Mouse (Mus musculus): ENCODE data around the gene Mitf. TPM values are rescaled to one million over a fixed set of nuclear protein-coding genes. Genes with fewer than 3 reads are reported as not detected.

The Mitf gene
- polyA plus RNA-seq, 1 experiment from 2014 or later: 1.2 TPM

DNA sequence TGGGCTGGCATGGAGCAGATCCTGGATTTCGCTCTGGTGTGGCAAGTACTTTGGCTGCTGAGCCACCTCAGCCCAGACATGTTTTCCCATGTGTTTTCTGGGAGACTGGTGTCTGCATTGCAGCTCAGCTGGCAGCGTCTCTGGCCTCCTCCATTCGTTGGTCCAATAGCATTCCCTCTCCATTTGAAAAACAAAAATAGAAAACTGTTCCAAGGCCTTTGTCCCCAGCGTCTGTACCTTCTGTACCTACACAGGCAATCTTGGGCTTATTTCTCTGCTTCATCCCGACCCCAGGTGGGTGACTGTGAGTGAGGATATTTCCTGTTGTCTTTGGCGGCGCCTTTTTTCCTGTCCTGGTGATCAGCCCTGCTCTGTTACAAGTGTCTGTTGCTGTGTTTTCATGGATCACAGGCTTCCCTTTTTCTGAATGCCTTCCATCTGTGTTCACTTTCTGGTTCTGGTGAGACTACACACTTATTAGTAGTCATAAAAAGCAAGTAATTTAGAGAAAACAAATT lies 109.6 kb downstream of the Mitf start:
- no peak overlapping the region for H3K4me3 ChIP-seq (ENCODE audit: low read length)
- H3K27me3 ChIP-seq (replicated peaks; ENCODE audit: control insufficient read depth, insufficient read depth, low read length): no peaks in the 10 kb centered on the region
- no peak overlapping the region for H3K9ac ChIP-seq (ENCODE audit: low read depth, low read length)
- H3K4me2 ChIP-seq (ENCODE audit: low read depth, low read length): no peak overlapping the region
- no peaks in the 10 kb centered on the region for H3K36me3 ChIP-seq (ENCODE audit: control insufficient read depth, insufficient read depth, low read length)
- no peak for ATAC-seq
- H3K4me1 ChIP-seq (ENCODE audit: control insufficient read depth, insufficient read depth, low read length): no peaks in the 10 kb centered on the region
- 84% methylated on average over 7 of the region's 7 CpGs for WGBS
- H3K9me3 ChIP-seq (ENCODE audit: control insufficient read depth, low read length): no peaks in the 10 kb centered on the region
- no peak overlapping the region for H3K27ac ChIP-seq (ENCODE audit: low read length)

DNA sequence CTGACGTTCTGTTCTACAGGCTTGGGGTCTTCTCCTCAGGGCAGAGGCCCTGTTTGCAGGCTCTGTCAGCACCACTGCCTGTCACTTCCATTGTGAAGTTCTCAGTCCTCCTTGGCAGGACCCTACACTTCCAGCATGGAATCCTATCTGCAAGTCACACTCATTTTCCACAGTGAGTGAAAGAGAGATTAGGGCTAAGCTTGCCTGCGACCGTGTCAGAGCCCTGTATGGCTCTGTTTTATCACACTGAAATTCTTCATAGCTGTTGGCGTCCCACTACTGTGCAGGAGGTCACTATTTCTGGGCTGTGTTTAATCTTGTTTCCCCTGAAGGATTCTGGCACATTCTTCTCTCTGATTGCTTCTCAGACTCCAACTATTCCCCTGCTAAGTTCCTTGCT lies 111.2 kb downstream of the Mitf start:
- Histone ChIP-seq H3K27me3 (replicated peaks; ENCODE audit: control insufficient read depth, insufficient read depth, low read length) (no peaks in the 10 kb centered on the region), H3K27ac (ENCODE audit: low read length) (no peak overlapping the region), H3K36me3 (ENCODE audit: control insufficient read depth, insufficient read depth, low read length) (no peaks in the 10 kb centered on the region), H3K9me3 (ENCODE audit: control insufficient read depth, low read length) (no peaks in the 10 kb centered on the region), H3K9ac (ENCODE audit: low read depth, low read length) (no peak overlapping the region), H3K4me1 (ENCODE audit: control insufficient read depth, insufficient read depth, low read length) (no peaks in the 10 kb centered on the region), H3K4me2 (ENCODE audit: low read depth, low read length) (no peak overlapping the region), H3K4me3 (ENCODE audit: low read length) (no peak overlapping the region)
- ATAC-seq: no peak
- 51% methylated on average over 4 of the region's 4 CpGs for WGBS

DNA sequence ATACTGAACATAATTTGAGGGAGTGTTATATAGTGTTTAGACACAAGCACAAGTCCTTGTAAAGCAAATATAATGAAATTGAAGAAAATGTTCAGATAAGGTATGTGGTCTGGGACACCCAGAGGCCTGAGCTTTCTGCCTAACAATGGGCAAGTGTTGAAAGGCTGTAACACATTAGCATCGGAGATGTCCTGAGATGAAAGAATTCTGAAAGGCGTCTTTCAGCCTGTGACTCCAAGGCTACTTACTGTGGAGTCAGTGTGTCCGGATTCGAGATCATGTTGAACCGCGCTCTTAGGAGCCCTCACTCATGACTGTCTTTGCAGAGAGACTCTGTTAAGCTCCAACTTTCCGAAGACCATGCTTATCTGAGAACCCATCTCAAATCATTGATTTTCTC lies 111.6 kb downstream of the Mitf start:
- Histone ChIP-seq H3K27me3 (replicated peaks; ENCODE audit: control insufficient read depth, insufficient read depth, low read length) (no peaks in the 10 kb centered on the region), H3K36me3 (ENCODE audit: control insufficient read depth, insufficient read depth, low read length) (no peaks in the 10 kb centered on the region), H3K4me3 (ENCODE audit: low read length) (no peak overlapping the region), H3K9me3 (ENCODE audit: control insufficient read depth, low read length) (no peaks in the 10 kb centered on the region), H3K9ac (ENCODE audit: low read depth, low read length) (no peak overlapping the region), H3K4me1 (ENCODE audit: control insufficient read depth, insufficient read depth, low read length) (no peaks in the 10 kb centered on the region), H3K27ac (ENCODE audit: low read length) (no peak overlapping the region), H3K4me2 (ENCODE audit: low read depth, low read length) (no peak overlapping the region)
- no peak for ATAC-seq
- 72% methylated on average over 7 of the region's 7 CpGs for WGBS

DNA sequence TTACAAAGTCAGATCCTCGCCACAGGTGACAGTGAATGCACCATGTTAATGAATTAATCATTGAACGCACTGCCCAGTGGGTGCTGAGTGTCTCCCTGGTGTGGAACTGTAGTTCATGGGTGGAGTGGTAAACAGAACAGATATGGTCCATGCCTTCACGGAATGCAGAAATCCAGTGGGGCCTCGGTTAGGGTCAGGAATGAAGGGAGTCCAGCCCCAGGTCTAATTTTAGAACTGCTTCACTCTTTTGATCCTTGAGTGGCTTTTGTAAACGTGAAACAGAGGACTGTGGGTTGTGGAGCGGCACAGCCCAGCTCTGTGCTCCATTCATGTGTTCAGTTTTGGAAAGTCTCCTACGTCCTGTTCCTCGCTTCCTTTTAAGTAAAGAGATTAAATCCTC lies 112.4 kb downstream of the Mitf start:
- no peak overlapping the region for H3K9ac ChIP-seq (ENCODE audit: low read depth, low read length)
- H3K36me3 ChIP-seq (ENCODE audit: control insufficient read depth, insufficient read depth, low read length): no peaks in the 10 kb centered on the region
- no peak overlapping the region for H3K27ac ChIP-seq (ENCODE audit: low read length)
- H3K4me1 ChIP-seq (ENCODE audit: control insufficient read depth, insufficient read depth, low read length): no peaks in the 10 kb centered on the region
- ATAC-seq: no peak
- H3K9me3 ChIP-seq (ENCODE audit: control insufficient read depth, low read length): no peaks in the 10 kb centered on the region
- no peaks in the 10 kb centered on the region for H3K27me3 ChIP-seq (replicated peaks; ENCODE audit: control insufficient read depth, insufficient read depth, low read length)
- 48% methylated on average over 8 of the region's 8 CpGs for WGBS
- H3K4me3 ChIP-seq (ENCODE audit: low read length): no peak overlapping the region
- H3K4me2 ChIP-seq (ENCODE audit: low read depth, low read length): no peak overlapping the region

DNA sequence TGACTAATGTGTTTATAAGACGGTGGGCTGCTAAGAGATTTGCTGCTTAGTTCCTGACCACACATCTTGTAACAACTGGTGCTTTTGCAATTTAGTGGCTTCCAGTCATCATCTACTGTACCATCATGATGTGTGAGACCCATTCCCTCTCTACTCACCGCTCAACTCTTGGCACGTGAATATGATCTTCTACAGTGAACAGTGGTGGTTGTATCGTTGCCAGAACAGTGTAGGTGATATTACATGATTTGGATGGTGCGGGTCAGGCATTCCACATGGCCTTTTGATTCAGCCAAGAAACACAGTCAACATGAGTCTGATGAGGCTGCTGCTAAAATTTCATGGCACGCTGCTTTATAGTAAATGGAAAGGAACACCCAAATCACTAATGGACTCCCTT lies 114.7 kb downstream of the Mitf start:
- H3K9ac ChIP-seq (ENCODE audit: low read depth, low read length): no peak overlapping the region
- WGBS: 84% methylated on average over 6 of the region's 6 CpGs
- H3K4me2 ChIP-seq (ENCODE audit: low read depth, low read length): no peak overlapping the region
- ATAC-seq: no peak
- H3K36me3 ChIP-seq (ENCODE audit: control insufficient read depth, insufficient read depth, low read length): no peaks in the 10 kb centered on the region
- H3K27me3 ChIP-seq (replicated peaks; ENCODE audit: control insufficient read depth, insufficient read depth, low read length): no peaks in the 10 kb centered on the region
- H3K4me1 ChIP-seq (ENCODE audit: control insufficient read depth, insufficient read depth, low read length): no peaks in the 10 kb centered on the region
- no peak overlapping the region for H3K27ac ChIP-seq (ENCODE audit: low read length)
- H3K9me3 ChIP-seq (ENCODE audit: control insufficient read depth, low read length): no peaks in the 10 kb centered on the region
- H3K4me3 ChIP-seq (ENCODE audit: low read length): no peak overlapping the region

DNA sequence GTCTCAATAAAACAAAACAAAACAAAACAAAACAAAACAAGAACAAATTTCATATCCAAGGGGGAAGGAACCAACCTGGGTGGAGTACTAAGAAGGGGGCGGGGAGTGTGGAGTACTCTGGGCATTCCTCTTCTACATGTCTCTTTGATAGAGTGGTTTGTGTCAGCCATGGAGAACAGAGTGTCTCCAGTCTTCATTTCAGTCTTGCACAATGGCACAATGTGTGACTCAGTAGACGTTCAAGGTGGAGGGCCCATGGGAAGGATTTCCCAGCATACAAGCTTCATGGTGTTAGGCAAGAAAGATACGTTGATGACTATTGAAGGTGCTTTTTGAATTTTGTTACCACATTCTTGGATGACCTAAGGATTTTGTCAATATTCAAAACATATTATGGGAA lies 117.4 kb downstream of the Mitf start:
- no peak for ATAC-seq
- H3K4me2 ChIP-seq (ENCODE audit: low read depth, low read length): no peak overlapping the region
- WGBS: 92% methylated on average over 3 of the region's 3 CpGs
- H3K27ac ChIP-seq (ENCODE audit: low read length): no peak overlapping the region
- no peaks in the 10 kb centered on the region for H3K27me3 ChIP-seq (replicated peaks; ENCODE audit: control insufficient read depth, insufficient read depth, low read length)
- no peaks in the 10 kb centered on the region for H3K4me1 ChIP-seq (ENCODE audit: control insufficient read depth, insufficient read depth, low read length)
- no peaks in the 10 kb centered on the region for H3K9me3 ChIP-seq (ENCODE audit: control insufficient read depth, low read length)
- no peak overlapping the region for H3K9ac ChIP-seq (ENCODE audit: low read depth, low read length)
- no peaks in the 10 kb centered on the region for H3K36me3 ChIP-seq (ENCODE audit: control insufficient read depth, insufficient read depth, low read length)
- no peak overlapping the region for H3K4me3 ChIP-seq (ENCODE audit: low read length)

DNA sequence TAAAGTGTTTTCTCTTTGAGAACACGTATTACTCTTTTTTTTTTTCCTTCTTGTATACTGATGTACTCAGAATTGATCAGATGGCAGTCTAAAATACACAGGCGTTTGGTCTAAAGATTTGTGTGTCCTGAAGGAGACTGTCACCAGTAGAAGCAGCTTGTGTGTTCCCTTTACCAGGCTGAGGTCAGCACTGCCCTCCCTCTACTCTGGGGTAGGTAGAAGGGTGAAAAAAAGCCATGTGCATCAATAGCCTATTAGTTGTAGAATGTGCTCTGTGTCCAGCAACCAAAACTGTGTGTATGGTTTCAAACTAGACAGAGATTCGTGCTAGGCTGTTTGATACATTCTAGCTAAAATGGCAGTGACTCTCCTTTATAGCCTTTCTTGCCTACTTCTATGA lies 122.2 kb downstream of the Mitf start:
- Histone ChIP-seq H3K9ac (ENCODE audit: low read depth, low read length) (no peak overlapping the region), H3K36me3 (ENCODE audit: control insufficient read depth, insufficient read depth, low read length) (no peaks in the 10 kb centered on the region), H3K9me3 (ENCODE audit: control insufficient read depth, low read length) (no peaks in the 10 kb centered on the region), H3K4me1 (ENCODE audit: control insufficient read depth, insufficient read depth, low read length) (0 out of 2 replicates have a peak, but pooled peaks cover 3% of the 10 kb centered on the region), H3K4me2 (ENCODE audit: low read depth, low read length) (no peak overlapping the region), H3K4me3 (ENCODE audit: low read length) (no peak overlapping the region), H3K27ac (ENCODE audit: low read length) (no peak overlapping the region), H3K27me3 (replicated peaks; ENCODE audit: control insufficient read depth, insufficient read depth, low read length) (no peaks in the 10 kb centered on the region)
- no peak for ATAC-seq
- 53% methylated on average over 3 of the region's 3 CpGs for WGBS

DNA sequence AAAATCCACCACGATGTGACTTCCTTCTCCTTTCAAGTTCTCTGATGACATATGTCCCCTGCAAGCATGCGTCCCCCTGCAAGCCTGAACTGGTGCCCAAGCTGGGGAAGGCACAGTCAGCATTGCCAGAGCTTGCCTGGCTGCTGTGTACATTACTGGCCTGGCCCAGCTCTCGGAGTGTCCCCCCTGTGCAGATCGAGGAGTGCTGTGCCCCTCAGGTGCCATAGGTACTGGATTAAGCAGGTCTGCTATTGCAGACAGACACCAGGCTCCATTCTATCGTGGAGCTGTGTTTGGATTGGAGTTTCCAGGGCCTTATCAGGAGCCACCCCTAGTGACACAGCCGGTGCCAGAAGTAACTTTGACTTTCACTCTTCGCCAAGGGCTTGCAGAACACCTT lies 122.6 kb downstream of the Mitf start:
- Histone ChIP-seq H3K36me3 (ENCODE audit: control insufficient read depth, insufficient read depth, low read length) (no peaks in the 10 kb centered on the region), H3K4me3 (ENCODE audit: low read length) (no peak overlapping the region), H3K4me1 (ENCODE audit: control insufficient read depth, insufficient read depth, low read length) (0 out of 2 replicates have a peak, but pooled peaks cover 3% of the 10 kb centered on the region), H3K9me3 (ENCODE audit: control insufficient read depth, low read length) (no peaks in the 10 kb centered on the region), H3K4me2 (ENCODE audit: low read depth, low read length) (no peak overlapping the region), H3K9ac (ENCODE audit: low read depth, low read length) (no peak overlapping the region), H3K27me3 (replicated peaks; ENCODE audit: control insufficient read depth, insufficient read depth, low read length) (no peaks in the 10 kb centered on the region), H3K27ac (ENCODE audit: low read length) (no peak overlapping the region)
- 41% methylated on average over 7 of the region's 7 CpGs for WGBS
- ATAC-seq: no peak

DNA sequence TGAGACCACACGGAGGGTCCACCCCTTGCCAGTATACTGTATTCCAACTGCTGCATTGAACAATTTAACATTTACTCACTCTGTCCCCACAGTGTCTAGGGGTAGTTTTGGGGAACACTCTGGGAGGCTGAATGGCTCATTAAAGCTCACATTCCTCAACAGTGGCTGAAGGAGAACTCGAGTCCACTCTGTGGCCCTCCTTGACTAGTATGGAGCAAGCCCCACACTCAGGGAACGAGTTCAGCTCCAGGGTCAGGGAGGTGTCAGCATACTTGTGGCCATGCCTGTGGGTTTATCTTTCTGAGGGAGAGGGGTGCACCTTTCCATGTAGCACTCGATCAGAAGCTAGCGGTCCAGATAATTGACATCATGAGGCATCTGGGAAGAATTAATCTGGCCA lies 130.3 kb downstream of the Mitf start:
- WGBS: 75% methylated on average over 5 of the region's 5 CpGs
- ATAC-seq: no peak

DNA sequence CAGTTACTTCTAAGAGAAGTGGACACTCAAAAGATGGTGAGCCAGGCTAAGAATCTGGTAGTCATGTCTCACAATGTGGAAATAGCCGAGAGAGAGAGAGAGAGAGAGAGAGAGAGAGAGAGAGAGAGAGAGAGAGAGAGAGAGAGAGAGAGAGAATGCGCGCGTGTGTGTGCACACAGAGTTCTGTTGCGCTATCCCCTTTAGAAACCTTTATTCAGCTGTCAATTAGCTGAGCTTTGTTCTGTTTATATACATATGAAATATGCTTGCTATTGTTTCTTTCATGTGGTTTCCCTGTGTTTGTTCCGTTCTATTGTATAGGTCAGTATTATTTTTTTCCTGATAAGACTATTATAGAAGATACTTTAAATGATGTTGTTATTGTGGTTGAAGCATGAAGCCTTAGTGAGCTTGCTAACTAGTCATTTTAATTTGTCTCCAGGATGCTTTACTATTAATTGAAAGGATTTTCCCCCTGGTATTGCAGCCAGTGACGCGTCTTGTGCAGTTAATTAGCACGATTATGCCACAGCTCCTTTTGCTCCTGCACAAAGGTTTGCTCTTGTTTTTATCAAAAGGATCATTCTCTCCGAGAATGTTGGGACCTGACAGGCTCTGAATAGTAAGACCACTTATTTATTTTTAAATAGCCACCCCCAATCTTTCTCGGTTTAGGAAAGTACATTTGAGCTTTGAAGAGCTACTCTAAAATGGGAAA lies 131.2 kb downstream of the Mitf start:
- no peak for ATAC-seq
- Histone ChIP-seq H3K27ac (ENCODE audit: low read length) (no peak overlapping the region), H3K4me1 (ENCODE audit: control insufficient read depth, insufficient read depth, low read length) (no peaks in the 10 kb centered on the region), H3K4me3 (ENCODE audit: low read length) (no peak overlapping the region), H3K9me3 (ENCODE audit: control insufficient read depth, low read length) (no peaks in the 10 kb centered on the region), H3K9ac (ENCODE audit: low read depth, low read length) (no peak overlapping the region), H3K36me3 (ENCODE audit: control insufficient read depth, insufficient read depth, low read length) (no peaks in the 10 kb centered on the region), H3K27me3 (replicated peaks; ENCODE audit: control insufficient read depth, insufficient read depth, low read length) (no peaks in the 10 kb centered on the region), H3K4me2 (ENCODE audit: low read depth, low read length) (no peak overlapping the region)
- WGBS: 71% methylated on average over 11 of the region's 11 CpGs

More for the DNA sequence above, 130.3 kb downstream of the Mitf start:
- no peaks in the 10 kb centered on the region for H3K4me1 ChIP-seq (ENCODE audit: control insufficient read depth, insufficient read depth, low read length)
- H3K4me2 ChIP-seq (ENCODE audit: low read depth, low read length): no peak overlapping the region
- H3K9ac ChIP-seq (ENCODE audit: low read depth, low read length): no peak overlapping the region
- no peak overlapping the region for H3K27ac ChIP-seq (ENCODE audit: low read length)
- no peak overlapping the region for H3K4me3 ChIP-seq (ENCODE audit: low read length)
- H3K9me3 ChIP-seq (ENCODE audit: control insufficient read depth, low read length): no peaks in the 10 kb centered on the region
- no peaks in the 10 kb centered on the region for H3K36me3 ChIP-seq (ENCODE audit: control insufficient read depth, insufficient read depth, low read length)
- H3K27me3 ChIP-seq (replicated peaks; ENCODE audit: control insufficient read depth, insufficient read depth, low read length): no peaks in the 10 kb centered on the region
